Mouse (Mus musculus) monocyte, adult 5-6 weeks (primary cell): ENCODE measurements around the gene March2. TPM values are rescaled to one million over a fixed set of nuclear protein-coding genes. Genes with fewer than 3 reads are reported as not detected.
"Not testable (repeated sequence)": the region's sequence is repeated elsewhere in the genome, so short reads cannot be mapped to it uniquely, and the experiment has no call there.

ENCODE experiments used
- ATAC-seq: fragments of 153-309, 156-312 bp; replicated peaks from 2 replicates; pipeline ENCODE4 v1.8.0; 2017; ENCODE audit warnings: mild to moderate bottlenecking; ENCODE audit not compliant: low TSS enrichment, insufficient number of reproducible peaks, severe bottlenecking, poor library complexity, low FRiP score
- total RNA-seq: library from RNA; stranded (forward); fragments of 200-1000, 200-491, 200-594 nt; gene quantifications from 3 replicates; pipeline ENCODE4 v1.2.3, GENCODE M21; 2017

Gene March2
- total RNA-seq: 55.4 to 90.5 TPM (median 74.7 TPM) in 3 replicates

GRCm38 (mm10) chr17:33718384-33718881, at the start of gene March2:
Gene March2, minus strand, starts transcription at chr17:33718670.
- peak; percentile 100 for ATAC-seq

GRCm38 (mm10) chr17:33766389-33766788, 47.9 kb upstream of the March2 start:
- ATAC-seq: no peak

GRCm38 (mm10) chr17:33760255-33761165, 42.0 kb upstream of the March2 start, which contains the start of gene Rab11b:
Gene Rab11b, minus strand, starts transcription at chr17:33760530.
- peak; percentile 96 for ATAC-seq

GRCm38 (mm10) chr17:33759767-33760254, 41.3 kb upstream of the March2 start:
- peak; percentile 40 for ATAC-seq

GRCm38 (mm10) chr17:33757231-33757630, 38.8 kb upstream of the March2 start:
- no peak for ATAC-seq

- no peak for ATAC-seq
Measured at GRCm38 (mm10) chr17:33756108-33756790, 37.8 kb upstream of the March2 start.

GRCm38 (mm10) chr17:33755418-33756107, 37.1 kb upstream of the March2 start:
- no peak for ATAC-seq

- no peak for ATAC-seq
Measured at GRCm38 (mm10) chr17:33754656-33755055, 36.2 kb upstream of the March2 start.

- ATAC-seq: no peak
Measured at GRCm38 (mm10) chr17:33752297-33752696, 33.8 kb upstream of the March2 start.

GRCm38 (mm10) chr17:33751181-33751580, 32.7 kb upstream of the March2 start:
- ATAC-seq: no peak

GRCm38 (mm10) chr17:33749451-33749850, 31.0 kb upstream of the March2 start:
- no peak for ATAC-seq

- ATAC-seq: no peak; the same call in 1 of the 2 replicates
Measured at GRCm38 (mm10) chr17:33746011-33746410, 27.5 kb upstream of the March2 start.

- ATAC-seq: no peak
Measured at GRCm38 (mm10) chr17:33744686-33745384, 26.4 kb upstream of the March2 start.

GRCm38 (mm10) chr17:33742420-33742819, 23.9 kb upstream of the March2 start:
- ATAC-seq: no peak

GRCm38 (mm10) chr17:33733526-33733925, 15.1 kb upstream of the March2 start:
- ATAC-seq: not testable (repeated sequence)

GRCm38 (mm10) chr17:33732556-33733083, 14.2 kb upstream of the March2 start:
- ATAC-seq: not testable (repeated sequence)

- no peak for ATAC-seq
Measured at GRCm38 (mm10) chr17:33729215-33729614, 10.7 kb upstream of the March2 start.

- ATAC-seq: no peak
Measured at GRCm38 (mm10) chr17:33728396-33728795, 9.9 kb upstream of the March2 start.
